Mouse (Mus musculus) T-helper 17 cell (primary cell): ENCODE data around the gene Myo15b.

Experiments
- in situ Hi-C, 2 experiments: fragments of 300-600 bp; cut with MboI, MseI; formaldehyde crosslinking; loops; 1 replicate in 1 of 2; 2 replicates in 1 of 2; pipeline ENCODE4 v1.15.1; 2025; ENCODE audit warnings: high pct_unique_total_duplicates in 2 of 2

The Myo15b gene

DNA sequence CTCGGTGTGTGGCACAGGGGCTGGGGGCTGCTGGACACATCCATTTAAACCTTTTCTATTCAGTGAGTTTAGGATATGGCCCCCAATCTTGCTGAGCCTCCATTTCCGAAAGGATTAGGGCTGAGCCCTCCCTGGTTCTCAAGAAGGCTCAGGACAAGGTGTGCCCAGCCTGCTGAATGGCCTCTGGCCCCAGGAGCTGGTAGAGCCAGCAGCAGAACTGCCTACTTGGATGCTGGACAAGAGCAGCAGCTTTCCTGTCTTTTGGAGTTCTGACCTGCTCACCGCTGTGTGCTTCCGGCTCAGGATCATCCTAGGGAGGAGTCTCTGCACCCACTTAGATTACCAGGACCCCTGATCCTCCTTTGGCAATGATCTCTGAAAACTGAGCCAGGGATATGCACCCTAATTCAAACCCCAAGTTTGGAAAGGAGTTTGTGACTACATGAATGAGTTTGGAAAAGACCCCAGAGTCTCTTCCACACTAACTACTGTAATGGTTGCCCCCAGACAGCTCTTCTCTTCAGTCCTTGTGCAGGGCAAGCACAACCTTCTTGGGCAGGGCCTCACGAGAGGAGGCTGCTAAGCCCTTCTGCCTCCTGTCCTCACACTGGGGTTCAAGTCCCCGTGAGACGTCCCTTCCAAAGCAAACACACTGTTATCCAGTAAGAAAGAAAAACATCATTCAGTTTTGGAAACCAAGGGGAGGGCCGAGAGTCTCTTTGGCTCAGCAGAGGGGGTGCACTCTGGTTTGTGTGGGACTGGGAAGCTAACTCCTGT, 42.5 kb downstream of the Myo15b start:
- in situ Hi-C loops = no loop called here

DNA sequence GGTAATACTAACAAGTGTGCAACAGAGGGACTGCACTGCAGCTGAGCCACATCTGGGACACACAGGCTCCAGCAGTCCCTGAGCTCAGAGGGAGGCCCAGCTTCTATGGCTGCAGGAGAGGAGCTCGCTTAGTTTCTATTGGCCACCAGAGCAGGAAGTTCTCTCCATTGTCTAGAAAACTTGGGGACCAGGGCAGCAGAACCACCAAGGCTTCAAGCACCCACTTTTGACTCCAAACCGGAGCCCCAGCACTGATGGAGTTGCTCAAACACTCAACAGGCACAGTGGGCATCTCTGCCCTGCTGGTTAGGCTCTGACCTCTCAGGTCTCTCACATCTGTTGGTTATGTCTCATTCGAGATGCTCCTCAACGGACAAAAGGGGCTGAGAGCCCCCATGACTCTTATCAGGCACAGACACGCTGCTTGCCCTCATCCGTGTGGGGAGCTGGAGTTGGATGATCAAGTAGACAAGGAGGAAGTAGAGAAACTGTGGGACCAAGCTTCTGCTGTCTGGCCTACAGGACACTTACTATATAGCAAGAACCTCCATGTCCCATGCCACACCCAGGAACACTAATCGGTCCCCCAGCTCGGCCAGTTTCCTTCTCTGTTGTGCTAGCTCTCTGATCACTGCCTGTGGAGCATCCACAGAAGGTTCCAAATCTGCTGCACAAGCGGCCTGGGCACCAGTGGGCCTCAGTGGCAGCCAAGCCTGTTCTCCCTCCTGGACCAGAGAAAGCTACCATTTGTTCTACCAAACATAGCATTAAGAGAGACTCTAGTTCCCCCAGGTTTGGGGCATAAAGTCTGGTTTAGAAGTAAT, 43.3 kb downstream of the Myo15b start:
- in situ Hi-C loops = no loop called here

- in situ Hi-C loops = no loop called here
Measured at GRCm38 (mm10) chr11:115902177-115902576, 44.0 kb downstream of the Myo15b start.

DNA sequence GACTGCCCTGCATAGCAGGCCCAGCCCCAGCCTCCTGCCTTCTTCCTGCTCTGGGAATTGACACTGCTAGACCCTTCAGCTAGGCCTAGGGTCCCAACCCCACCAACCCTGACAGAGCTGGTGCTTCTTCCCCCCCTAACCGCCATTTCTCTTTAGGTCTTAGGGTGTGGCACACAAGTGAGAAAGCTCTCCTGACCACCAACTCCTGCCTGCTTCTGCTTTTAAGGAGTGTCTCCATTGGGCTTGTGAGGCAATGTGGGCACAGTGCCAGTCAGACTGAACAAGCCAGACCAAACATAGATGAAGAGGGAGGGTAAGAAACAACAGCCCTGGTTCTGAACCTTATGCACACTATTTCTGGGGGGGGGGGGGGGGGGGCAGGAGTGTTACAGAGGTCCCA, 44.6 kb downstream of the Myo15b start:
- in situ Hi-C loops = no loop called here

DNA sequence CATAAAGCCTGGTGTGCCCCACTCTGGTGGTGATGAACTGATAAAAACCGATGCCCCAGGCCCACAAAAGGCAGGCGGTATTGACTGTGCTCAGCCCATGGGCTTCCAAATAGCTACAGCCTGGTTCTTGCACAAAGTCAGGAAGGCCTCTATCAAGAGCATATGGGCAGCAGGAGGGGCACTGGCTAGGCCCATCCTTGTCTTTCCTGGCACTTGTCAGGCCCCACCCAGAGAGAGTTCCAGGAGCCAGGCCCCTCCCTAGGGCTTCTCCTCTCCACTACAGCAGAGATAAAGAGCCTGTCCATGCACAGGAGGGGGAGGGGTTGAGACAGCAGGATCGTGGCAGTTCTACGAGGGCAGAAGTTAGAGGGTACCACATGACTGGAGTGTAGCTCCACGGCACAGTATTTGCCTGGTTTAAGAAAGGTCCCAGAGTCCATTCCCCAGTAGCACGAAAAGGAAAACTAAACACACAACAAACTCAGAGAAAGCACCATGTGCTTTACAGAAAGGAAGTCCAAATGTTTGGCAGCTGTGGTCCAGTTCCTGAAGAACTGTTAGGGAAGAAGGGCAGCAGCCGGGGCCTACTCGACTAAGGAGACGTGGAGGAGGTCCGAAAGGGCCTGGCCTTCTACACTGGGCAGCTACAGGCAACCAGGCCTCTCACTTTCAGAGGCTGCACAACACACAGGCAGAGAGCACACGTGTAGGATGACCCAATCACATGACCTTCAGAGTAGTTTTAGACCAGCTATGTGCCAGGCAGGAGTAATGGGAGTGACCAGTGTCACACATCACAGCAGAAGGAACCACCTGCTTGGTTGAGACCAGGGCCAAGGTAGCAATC, 45.4 kb downstream of the Myo15b start:
- in situ Hi-C loops = no loop called here

- in situ Hi-C loops = no loop called here
Measured at GRCm38 (mm10) chr11:115904231-115904955, 46.2 kb downstream of the Myo15b start.

GRCm38 (mm10) chr11:115904956-115905790, 47.0 kb downstream of the Myo15b start:
- in situ Hi-C loops = no loop called here

GRCm38 (mm10) chr11:115906116-115906515, 47.9 kb downstream of the Myo15b start:
- in situ Hi-C loops = no loop called here

DNA sequence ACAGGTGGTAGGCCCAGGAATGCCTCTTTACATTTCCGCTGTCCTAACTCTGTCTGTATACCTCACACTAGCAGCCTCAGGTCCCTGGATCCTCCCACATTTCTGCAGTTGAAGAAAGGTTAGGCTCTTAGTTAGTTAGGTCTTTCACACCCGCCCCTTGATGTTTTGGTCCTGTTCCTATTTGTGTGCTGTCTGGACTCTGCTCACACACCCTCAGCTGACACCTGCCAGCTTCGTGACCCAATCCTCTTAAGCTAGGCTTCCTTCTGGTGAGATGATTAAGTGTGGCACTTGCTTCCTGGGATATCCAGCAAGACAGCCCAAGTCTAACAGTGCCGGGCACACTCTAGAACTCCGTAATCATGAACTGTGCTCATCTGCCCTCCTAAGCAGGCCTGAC, 48.3 kb downstream of the Myo15b start:
- in situ Hi-C loops = no loop called here

GRCm38 (mm10) chr11:115911134-115911561, 52.9 kb downstream of the Myo15b start:
- in situ Hi-C loops = no loop called here

GRCm38 (mm10) chr11:115911632-115912376, 53.6 kb downstream of the Myo15b start, which contains the start of gene Smim6:
Gene Smim6 (plus strand): TSS chr11:115912017.
- in situ Hi-C loops = no loop called here

GRCm38 (mm10) chr11:115916579-115916978, 58.4 kb downstream of the Myo15b start:
- in situ Hi-C loops = no loop called here

DNA sequence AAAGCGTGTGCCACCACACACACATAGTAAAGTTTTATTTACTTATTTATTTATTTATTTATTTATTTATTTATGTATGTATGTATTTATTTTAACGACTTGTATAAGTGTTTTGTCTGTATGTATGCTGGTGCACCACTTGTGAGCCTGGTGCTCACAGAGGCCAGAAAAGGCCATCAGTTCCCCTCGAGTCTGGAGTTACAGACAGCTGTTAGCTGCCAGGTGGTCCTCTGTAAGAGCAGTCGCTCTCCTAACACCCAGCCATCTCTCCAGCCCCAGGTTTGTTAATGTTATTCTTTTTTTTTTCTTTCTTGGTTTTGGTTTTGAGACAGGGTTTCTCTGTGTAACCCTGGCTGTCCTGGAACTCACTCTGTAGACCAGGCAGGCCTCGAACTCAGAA, 60.4 kb downstream of the Myo15b start:
- in situ Hi-C loops = no loop called here

DNA sequence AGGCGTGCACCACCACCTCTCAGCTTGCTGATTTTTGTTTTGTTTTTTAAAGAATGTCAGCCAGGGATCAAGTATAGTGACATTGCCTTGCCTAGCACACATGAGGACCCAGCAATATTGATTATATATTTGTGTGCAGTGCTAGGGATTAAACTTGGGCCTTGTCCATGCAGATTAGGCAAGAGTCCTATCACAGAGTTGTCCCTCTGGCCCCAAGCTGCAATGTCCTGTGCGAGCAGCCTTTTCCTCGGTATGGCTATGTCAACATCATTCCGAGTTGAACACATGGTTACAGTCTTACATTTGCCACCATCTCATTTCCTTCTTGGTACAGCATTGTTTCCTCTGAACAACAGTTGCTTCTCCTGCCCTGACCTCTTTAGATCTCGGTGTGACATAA, 60.9 kb downstream of the Myo15b start:
- in situ Hi-C loops = no loop called here

DNA sequence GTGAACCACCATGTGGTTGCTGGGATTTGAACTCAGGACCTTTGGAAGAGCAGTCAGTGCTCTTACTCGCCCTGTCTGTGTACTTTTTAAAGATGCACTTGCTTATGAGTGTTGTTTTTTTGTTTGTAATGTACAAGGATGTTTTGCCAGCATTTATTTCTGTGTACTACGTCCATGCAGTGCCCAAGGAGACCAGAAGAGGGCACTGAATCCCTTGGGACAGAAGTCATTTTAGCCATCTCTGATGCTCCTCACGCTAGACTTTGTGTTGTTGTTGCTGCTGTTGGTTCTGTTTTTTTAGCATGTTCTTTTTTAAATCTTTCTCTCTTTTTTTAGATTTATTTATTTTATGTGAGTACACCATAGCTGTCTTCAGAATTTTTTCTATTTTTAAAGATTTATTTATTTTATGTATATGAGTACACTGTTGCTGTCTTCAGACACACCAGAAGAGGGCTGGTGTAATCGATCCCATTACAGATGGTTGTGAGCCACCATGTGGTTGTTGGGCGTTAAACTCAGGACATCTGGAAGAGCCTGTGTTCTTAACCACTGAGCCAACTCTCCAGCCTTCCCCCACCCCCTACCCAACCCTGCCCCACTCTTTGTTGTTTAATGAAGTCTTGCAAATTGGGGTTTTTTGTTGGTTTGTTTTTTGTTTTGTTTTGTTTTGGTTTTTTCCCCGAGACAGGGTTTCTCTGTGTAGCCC, 62.1 kb downstream of the Myo15b start:
- in situ Hi-C loops = no loop called here

- in situ Hi-C loops = no loop called here
Measured at GRCm38 (mm10) chr11:115921986-115922385, 63.8 kb downstream of the Myo15b start.

- in situ Hi-C loops = no loop called here
Measured at GRCm38 (mm10) chr11:115929031-115929430, 70.8 kb downstream of the Myo15b start.

- in situ Hi-C loops = no loop called here
Measured at GRCm38 (mm10) chr11:115929818-115930217, 71.6 kb downstream of the Myo15b start.

DNA sequence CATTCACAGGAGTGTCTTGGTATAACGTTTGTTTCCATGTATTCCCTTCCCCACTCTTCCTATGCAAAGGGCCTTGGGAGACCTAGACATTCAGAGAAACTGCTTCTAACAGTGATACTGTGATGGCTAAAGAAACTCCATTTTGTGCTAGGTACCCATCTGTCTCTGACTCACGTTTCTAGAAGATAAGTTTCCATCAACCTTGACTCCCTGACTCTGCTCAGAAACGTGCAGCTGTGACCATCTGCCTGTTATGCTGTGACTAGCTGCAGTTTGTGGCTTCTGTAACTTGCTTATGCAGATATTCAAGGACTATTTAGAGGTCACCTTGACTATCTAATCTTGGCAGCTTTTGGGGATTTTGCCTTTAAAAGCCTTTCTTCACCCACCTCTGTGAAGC, 73.0 kb downstream of the Myo15b start:
- in situ Hi-C loops = no loop called here
